Mouse (Mus musculus): Measurements from ENCODE around the gene Mettl3.

DNA sequence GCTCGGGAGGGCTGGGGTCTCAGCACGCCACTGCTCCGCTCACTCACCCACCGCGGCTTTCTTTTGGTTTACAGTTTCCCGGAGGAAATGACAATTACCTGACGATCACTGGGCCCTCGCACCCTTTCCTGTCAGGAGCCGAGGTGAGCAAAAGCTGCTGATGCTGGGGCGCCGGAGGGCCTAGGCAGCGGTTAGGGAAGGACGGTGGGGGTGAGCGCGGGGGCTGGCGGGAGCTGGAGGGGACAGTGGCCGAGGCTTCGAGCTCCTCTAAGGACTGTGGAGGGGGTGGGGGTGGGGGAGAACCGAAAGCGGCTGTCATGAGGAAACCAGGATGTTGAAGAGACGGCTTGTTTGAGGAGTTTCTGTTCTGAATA, 25.2 kb downstream of the Mettl3 start:
- TF ChIP-seq CTCF (IDR thresholded peaks at IDR 0.05; ENCODE audit: low read depth), result no peak
- TF ChIP-seq EP300 (IDR thresholded peaks at IDR 0.05; ENCODE audit: low read depth), result no peak
